7 mouse cellular contexts compared by ENCODE assay signal in the genomic region with DNA sequence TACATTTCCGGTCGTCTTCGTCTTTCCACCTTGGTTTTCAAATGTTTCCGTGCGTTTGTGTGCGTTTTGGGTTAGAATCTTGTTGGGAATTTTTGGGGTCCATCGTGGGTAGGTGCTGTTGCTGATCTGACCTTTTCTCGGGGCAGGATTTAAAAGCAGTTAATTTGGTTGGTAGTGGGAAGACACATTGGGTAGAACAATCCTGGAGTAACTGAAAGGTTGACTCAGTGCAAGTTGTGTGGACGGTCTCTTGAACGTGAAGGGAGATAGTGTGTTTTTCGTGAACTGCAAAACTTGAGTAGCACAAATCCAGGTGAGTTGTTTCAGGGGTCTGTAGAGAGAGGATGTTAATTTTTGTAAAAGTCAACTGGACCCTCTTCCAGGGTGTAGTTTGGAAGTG. TPM values are rescaled to one million over a fixed set of nuclear protein-coding genes. Genes with fewer than 3 reads are reported as not detected.
DNase-seq lines count a peak whose midpoint lies in the region; ATAC-seq lines count a peak whose summit lies in the region.

No protein-coding gene starts in this region.

- H3K9me3 ChIP-seq in megakaryocyte, embryonic 14.5 days = no peaks in the 10 kb centered on the region
- H3K9me3 ChIP-seq in forebrain, embryonic 11.5 days (ENCODE audit: control insufficient read depth, low read length) = no peaks in the 10 kb centered on the region
- no peaks in the 10 kb centered on the region for H3K9me3 ChIP-seq in limb, embryonic 13.5 days
- H3K9me3 ChIP-seq in stomach, embryonic 14.5 days (ENCODE audit: control insufficient read depth, low read depth, low read length) = no peaks in the 10 kb centered on the region

- peak overlapping the region; percentile 95 for H3K4me2 ChIP-seq in forebrain, embryonic 11.5 days (ENCODE audit: low read depth, low read length, severe bottlenecking)
- H3K4me2 ChIP-seq in limb, embryonic 13.5 days (replicated peaks) = peak overlapping the region; percentile 93
- H3K4me2 ChIP-seq in stomach, embryonic 14.5 days (replicated peaks; ENCODE audit: low read depth, low read length) = peak overlapping the region; percentile 94

- H3K4me3 ChIP-seq in megakaryocyte, embryonic 14.5 days (replicated peaks) = peak overlapping the region; percentile 97
- peak overlapping the region; percentile 72 for H3K4me3 ChIP-seq in forebrain, embryonic 11.5 days (ENCODE audit: low read depth, low read length)
- peak overlapping the region; percentile 74 for H3K4me3 ChIP-seq in limb, embryonic 13.5 days
- peak overlapping the region; percentile 78 for H3K4me3 ChIP-seq in stomach, embryonic 14.5 days (ENCODE audit: low read depth, low read length)

- peaks cover 4% of the 10 kb centered on the region for H3K27me3 ChIP-seq in megakaryocyte, embryonic 14.5 days (replicated peaks)
- H3K27me3 ChIP-seq in forebrain, embryonic 11.5 days (ENCODE audit: control insufficient read depth, insufficient read depth, low read length) = no peaks in the 10 kb centered on the region
- peaks cover 3% of the 10 kb centered on the region; the same call in 1 of the 2 replicates for H3K27me3 ChIP-seq in limb, embryonic 13.5 days
- H3K27me3 ChIP-seq in stomach, embryonic 14.5 days (ENCODE audit: control insufficient read depth, insufficient read depth, low read length) = no peaks in the 10 kb centered on the region

- no peak for DNase-seq in forebrain, embryonic 11.5 days (ENCODE audit: low spot score)
- no peak for DNase-seq in layer of hippocampus, adult 11-12 months (ENCODE audit: low spot score)
- no peak for DNase-seq in right cerebral cortex, postnatal 14 days

- H3K36me3 ChIP-seq in megakaryocyte, embryonic 14.5 days (replicated peaks; ENCODE audit: low read length) = peaks cover 40% of the 10 kb centered on the region
- H3K36me3 ChIP-seq in forebrain, embryonic 11.5 days (ENCODE audit: control insufficient read depth, insufficient read depth, low read length) = peaks cover 2% of the 10 kb centered on the region; the same call in 1 of the 2 replicates
- peaks cover 40% of the 10 kb centered on the region for H3K36me3 ChIP-seq in limb, embryonic 13.5 days
- peaks cover 37% of the 10 kb centered on the region for H3K36me3 ChIP-seq in stomach, embryonic 14.5 days (ENCODE audit: control insufficient read depth, insufficient read depth, low read length)

- H3K27ac ChIP-seq in forebrain, embryonic 11.5 days (ENCODE audit: low read depth, low read length) = no peak overlapping the region
- H3K27ac ChIP-seq in limb, embryonic 13.5 days = no peak overlapping the region
- H3K27ac ChIP-seq in stomach, embryonic 14.5 days (ENCODE audit: low read length) = no peak overlapping the region

- ATAC-seq in megakaryocyte, adult 5-6 weeks (ENCODE audit: poor library complexity, severe bottlenecking) = no peak
- no peak for ATAC-seq in forebrain, embryonic 11.5 days (replicated peaks; ENCODE audit: low FRiP score)
- no peak for ATAC-seq in limb, embryonic 13.5 days (ENCODE audit: low FRiP score, low read depth)
- no peak for ATAC-seq in stomach, embryonic 14.5 days (ENCODE audit: insufficient number of reproducible peaks, insufficient read depth, low FRiP score, low read depth)

- under 1% methylated on average over 11 of the region's 11 CpGs for WGBS in forebrain, embryonic 11.5 days
- 1% methylated on average over 11 of the region's 11 CpGs for WGBS in limb, embryonic 13.5 days
- WGBS in stomach, embryonic 14.5 days = 1% methylated on average over 11 of the region's 11 CpGs

- peak overlapping the region; percentile 90 for H3K9ac ChIP-seq in forebrain, embryonic 11.5 days (ENCODE audit: low read length)
- peak overlapping the region; percentile 95 for H3K9ac ChIP-seq in limb, embryonic 13.5 days
- H3K9ac ChIP-seq in stomach, embryonic 14.5 days (replicated peaks; ENCODE audit: low read depth, low read length) = peak overlapping the region; percentile 97

- H3K4me1 ChIP-seq in megakaryocyte, embryonic 14.5 days = peaks cover 62% of the 10 kb centered on the region
- peaks cover 4% of the 10 kb centered on the region; the same call in 1 of the 2 replicates for H3K4me1 ChIP-seq in forebrain, embryonic 11.5 days (replicated peaks; ENCODE audit: control insufficient read depth, insufficient read depth, low read length)
- peaks cover 16% of the 10 kb centered on the region for H3K4me1 ChIP-seq in limb, embryonic 13.5 days
- peaks cover 10% of the 10 kb centered on the region for H3K4me1 ChIP-seq in stomach, embryonic 14.5 days (ENCODE audit: control insufficient read depth, insufficient read depth, low read length)

RNA-seq across cellular contexts. Expression of a gene that starts 1.0 kb away (rescaled TPM):
- 2.6 and 82.5 TPM in 2 replicates for polyA plus RNA-seq in megakaryocyte, embryonic 14.5 days (2012; ENCODE audit: insufficient read depth, low replicate concordance)
- 968 and 1,019 TPM in 2 replicates for total RNA-seq in megakaryocyte, adult 5-6 weeks (2015)
- total RNA-seq in megakaryocyte, adult 5-6 weeks (2017) = 2,015 and 2,172 TPM in 2 replicates
- polyA plus RNA-seq in forebrain, embryonic 11.5 days (2014; fragmentation: Nextera tagmentation; extraction: Ambion mirVana) = 310 and 360 TPM in 2 replicates
- polyA plus RNA-seq in limb, embryonic 13.5 days (2015; fragmentation: Nextera tagmentation; extraction: Ambion mirVana) = 371 and 395 TPM in 2 replicates
- polyA plus RNA-seq in stomach, embryonic 14.5 days (2014; fragmentation: Nextera tagmentation; extraction: Ambion mirVana) = 483 and 497 TPM in 2 replicates

RNA-seq across cellular contexts. Expression of a gene that starts 7.8 kb away (rescaled TPM):
- polyA plus RNA-seq in megakaryocyte, embryonic 14.5 days (2012; ENCODE audit: insufficient read depth, low replicate concordance) = 1.8 and 3.8 TPM in 2 replicates
- not detected in 2 replicates for total RNA-seq in megakaryocyte, adult 5-6 weeks (2015)
- total RNA-seq in megakaryocyte, adult 5-6 weeks (2017) = not detected in 2 replicates
- polyA plus RNA-seq in forebrain, embryonic 11.5 days (2014; fragmentation: Nextera tagmentation; extraction: Ambion mirVana) = 0.60 and 1.2 TPM in 2 replicates
- polyA plus RNA-seq in limb, embryonic 13.5 days (2015; fragmentation: Nextera tagmentation; extraction: Ambion mirVana) = 0.32 and 0.34 TPM in 2 replicates
- 1.00 and 1.1 TPM in 2 replicates for polyA plus RNA-seq in stomach, embryonic 14.5 days (2014; fragmentation: Nextera tagmentation; extraction: Ambion mirVana)

RNA-seq across cellular contexts. Expression of a gene that starts 11.9 kb away (rescaled TPM):
- polyA plus RNA-seq in megakaryocyte, embryonic 14.5 days (2012; ENCODE audit: insufficient read depth, low replicate concordance) = 1.7 and 4.2 TPM in 2 replicates
- total RNA-seq in megakaryocyte, adult 5-6 weeks (2015) = not detected in 2 replicates
- 0.07 and 0.16 TPM in 2 replicates for total RNA-seq in megakaryocyte, adult 5-6 weeks (2017)
- 1.3 and 1.5 TPM in 2 replicates for polyA plus RNA-seq in forebrain, embryonic 11.5 days (2014; fragmentation: Nextera tagmentation; extraction: Ambion mirVana)
- 0.34 and 0.40 TPM in 2 replicates for polyA plus RNA-seq in limb, embryonic 13.5 days (2015; fragmentation: Nextera tagmentation; extraction: Ambion mirVana)
- polyA plus RNA-seq in stomach, embryonic 14.5 days (2014; fragmentation: Nextera tagmentation; extraction: Ambion mirVana) = 0.39 and 0.81 TPM in 2 replicates

RNA-seq across cellular contexts. Expression of a gene that starts 29.5 kb away (rescaled TPM):
- polyA plus RNA-seq in megakaryocyte, embryonic 14.5 days (2012; ENCODE audit: insufficient read depth, low replicate concordance) = 5.8 and 20.7 TPM in 2 replicates
- total RNA-seq in megakaryocyte, adult 5-6 weeks (2015) = 8.7 and 9.3 TPM in 2 replicates
- total RNA-seq in megakaryocyte, adult 5-6 weeks (2017) = 9.7 and 11.9 TPM in 2 replicates
- polyA plus RNA-seq in forebrain, embryonic 11.5 days (2014; fragmentation: Nextera tagmentation; extraction: Ambion mirVana) = 22.1 and 23.6 TPM in 2 replicates
- polyA plus RNA-seq in limb, embryonic 13.5 days (2015; fragmentation: Nextera tagmentation; extraction: Ambion mirVana) = 21.8 and 27.0 TPM in 2 replicates
- 20.2 and 22.6 TPM in 2 replicates for polyA plus RNA-seq in stomach, embryonic 14.5 days (2014; fragmentation: Nextera tagmentation; extraction: Ambion mirVana)

RNA-seq across cellular contexts. Expression of a gene that starts 35.1 kb away (rescaled TPM):
- not detected in 2 replicates for polyA plus RNA-seq in megakaryocyte, embryonic 14.5 days (2012; ENCODE audit: insufficient read depth, low replicate concordance)
- not detected in 2 replicates for total RNA-seq in megakaryocyte, adult 5-6 weeks (2015)
- total RNA-seq in megakaryocyte, adult 5-6 weeks (2017) = not detected in 2 replicates
- 0.53 and 1.0 TPM in 2 replicates for polyA plus RNA-seq in forebrain, embryonic 11.5 days (2014; fragmentation: Nextera tagmentation; extraction: Ambion mirVana)
- not detected in 2 replicates for polyA plus RNA-seq in limb, embryonic 13.5 days (2015; fragmentation: Nextera tagmentation; extraction: Ambion mirVana)
- 0.43 TPM in 1 of 2 replicates, not detected in the other for polyA plus RNA-seq in stomach, embryonic 14.5 days (2014; fragmentation: Nextera tagmentation; extraction: Ambion mirVana)
